13 mouse cellular contexts compared by ENCODE assay signal in genomic region chr7:73141167-73141566, GRCm38 (mm10).
DNase-seq lines count a peak whose midpoint lies in the region; ATAC-seq and TF ChIP-seq lines count a peak whose summit lies in the region.
"Had no signal": no experiment of that assay in that cellular context is flagged by ENCODE, and none has a peak within 500 bp of the region (broad histone marks: within the 10 kb centered on the region; RNA-seq: fewer than 3 reads in every experiment).

No protein-coding gene starts in this region.

- intact Hi-C loops in left cerebral cortex, adult 2 months (cut with DNase I) = loop anchor here (5.0 kb wide), 1 partner anchor 236 kb away; the partner anchor contains the start of gene Rgma

- H3K9me3 ChIP-seq in kidney, embryonic 15.5 days (replicated peaks) = no peaks in the 10 kb centered on the region
- H3K9me3 ChIP-seq in hindbrain, embryonic 11.5 days (ENCODE audit: control insufficient read depth, low read length) = no peaks in the 10 kb centered on the region
- H3K9me3 ChIP-seq in midbrain, embryonic 15.5 days = no peaks in the 10 kb centered on the region
- H3K9me3 ChIP-seq: stomach, embryonic 15.5 days had no signal

- no peak for TF ChIP-seq CTCF in left cerebral cortex, adult 2 months (IDR thresholded peaks at IDR 0.05)

- 4% methylated on average over 5 of the region's 5 CpGs for WGBS in kidney, embryonic 15.5 days
- 2% methylated on average over 5 of the region's 5 CpGs for WGBS in hindbrain, embryonic 11.5 days
- 3% methylated on average over 5 of the region's 5 CpGs for WGBS in midbrain, embryonic 15.5 days

- H3K4me1 ChIP-seq in kidney, embryonic 15.5 days = peaks cover 22% of the 10 kb centered on the region
- H3K4me1 ChIP-seq in hindbrain, embryonic 11.5 days (replicated peaks; ENCODE audit: control insufficient read depth, insufficient read depth, low read length) = peaks cover 23% of the 10 kb centered on the region
- peaks cover 22% of the 10 kb centered on the region for H3K4me1 ChIP-seq in midbrain, embryonic 15.5 days

- H3K4me2 ChIP-seq in kidney, embryonic 15.5 days = no peak overlapping the region
- H3K4me2 ChIP-seq in hindbrain, embryonic 11.5 days (replicated peaks; ENCODE audit: low read depth, low read length) = no peak overlapping the region
- no peak overlapping the region for H3K4me2 ChIP-seq in midbrain, embryonic 15.5 days
- H3K4me2 ChIP-seq: stomach, embryonic 15.5 days had no signal

- DNase-seq in kidney, postnatal 25 days = no peak
- peak; percentile 42 for DNase-seq in embryo, embryonic 11.5 days (ENCODE audit: low read depth, low spot score)
- peak; percentile 61 for DNase-seq in hindbrain, embryonic 11.5 days (ENCODE audit: low spot score)
- DNase-seq in right cerebral cortex, postnatal 4 days = no peak
- DNase-seq in left cerebral cortex, adult 2 months (ENCODE audit: extremely low spot score in 1 of 2, low spot score in 2 of 2) = no peak
- no peak for DNase-seq in spleen, postnatal 4 days (ENCODE audit: low spot score in 2 of 2)
- DNase-seq: cerebellum, adult 9-10 months; kidney, postnatal 10 days; liver had no signal

- no peak overlapping the region for H3K9ac ChIP-seq in kidney, embryonic 15.5 days
- no peak overlapping the region for H3K9ac ChIP-seq in hindbrain, embryonic 11.5 days (ENCODE audit: low read depth, low read length)
- no peak overlapping the region for H3K9ac ChIP-seq in midbrain, embryonic 15.5 days
- H3K9ac ChIP-seq: stomach, embryonic 15.5 days had no signal

- H3K27ac ChIP-seq in kidney, embryonic 15.5 days = no peak overlapping the region
- H3K27ac ChIP-seq in hindbrain, embryonic 11.5 days (ENCODE audit: low read depth, low read length) = 0 out of 2 replicates have a peak overlapping the region, but pooled peaks have one; percentile 3
- H3K27ac ChIP-seq in midbrain, embryonic 15.5 days = no peak overlapping the region
- H3K27ac ChIP-seq in left cerebral cortex, adult 2 months = no peak overlapping the region
- H3K27ac ChIP-seq: stomach, embryonic 15.5 days had no signal

- no peak overlapping the region for H3K4me3 ChIP-seq in kidney, embryonic 15.5 days (replicated peaks)
- H3K4me3 ChIP-seq in hindbrain, embryonic 11.5 days (ENCODE audit: low read depth, low read length) = no peak overlapping the region
- H3K4me3 ChIP-seq in midbrain, embryonic 15.5 days = no peak overlapping the region
- no peak overlapping the region for H3K4me3 ChIP-seq in left cerebral cortex, adult 2 months
- H3K4me3 ChIP-seq: stomach, embryonic 15.5 days had no signal

- H3K36me3 ChIP-seq in kidney, embryonic 15.5 days = no peaks in the 10 kb centered on the region
- no peaks in the 10 kb centered on the region for H3K36me3 ChIP-seq in hindbrain, embryonic 11.5 days (ENCODE audit: control insufficient read depth, insufficient read depth, low read length)
- H3K36me3 ChIP-seq in midbrain, embryonic 15.5 days (replicated peaks) = no peaks in the 10 kb centered on the region
- H3K36me3 ChIP-seq: stomach, embryonic 15.5 days had no signal

- ATAC-seq in kidney, embryonic 15.5 days (replicated peaks; ENCODE audit: low FRiP score) = 0 out of 2 replicates have a peak, but pooled peaks have one; percentile 49
- ATAC-seq in hindbrain, embryonic 11.5 days (ENCODE audit: low FRiP score) = peak; percentile 73
- 0 out of 2 replicates have a peak, but pooled peaks have one; percentile 65 for ATAC-seq in midbrain, embryonic 15.5 days (replicated peaks)
- ATAC-seq: Patski had no signal

- H3K27me3 ChIP-seq in kidney, embryonic 15.5 days = peaks cover 27% of the 10 kb centered on the region
- H3K27me3 ChIP-seq in hindbrain, embryonic 11.5 days (ENCODE audit: control insufficient read depth, insufficient read depth, low read length) = no peaks in the 10 kb centered on the region
- no peaks in the 10 kb centered on the region for H3K27me3 ChIP-seq in midbrain, embryonic 15.5 days (replicated peaks)
- H3K27me3 ChIP-seq: Patski; stomach, embryonic 15.5 days had no signal

Comparison
In these comparisons a context has a peak if more than half of its experiments do, and no peak if none do; other contexts are left out.
1. DNase-seq: peak in embryo, embryonic 11.5 days (single experiment) and hindbrain, embryonic 11.5 days (single experiment); none in kidney, postnatal 25 days (0 of 2), right cerebral cortex, postnatal 4 days (single experiment), left cerebral cortex, adult 2 months (0 of 2) and spleen, postnatal 4 days (0 of 2).
2. Peak in every context shown above with its lines, with median percentiles within 50 percentile points of each other: ATAC-seq.